In genomic region chr1:39889429-39889828, GRCm38 (mm10) we compare ENCODE assay signal across 26 mouse cellular contexts.
"Had no signal": no experiment of that assay in that cellular context is flagged by ENCODE, and none has a peak within 500 bp of the region (broad histone marks: within the 10 kb centered on the region; RNA-seq: fewer than 3 reads in every experiment).

No protein-coding gene starts in this region.

- H3K36me3 ChIP-seq: heart, embryonic 10.5 days; heart, embryonic 12.5 days; hindbrain, embryonic 10.5 days; hindbrain, embryonic 12.5 days; intestine, embryonic 15.5 days; limb, embryonic 13.5 days; limb, embryonic 15.5 days; liver, embryonic 12.5 days had no signal

- H3K27me3 ChIP-seq: heart, embryonic 12.5 days; hindbrain, embryonic 12.5 days; intestine, embryonic 15.5 days; limb, embryonic 13.5 days; limb, embryonic 15.5 days had no signal

- H3K9ac ChIP-seq: heart, embryonic 12.5 days; hindbrain, embryonic 12.5 days; hindbrain, embryonic 14.5 days; intestine, embryonic 15.5 days; limb, embryonic 13.5 days; limb, embryonic 15.5 days; liver, embryonic 12.5 days had no signal

- DNase-seq: gastrocnemius, adult 2 months; gastrocnemius, postnatal 10 days; gastrocnemius, postnatal 25 days; heart, adult 18-20 months; heart, postnatal 10 days; heart, postnatal 4 days; kidney, adult 18-20 months; kidney, adult 8-10 months; kidney, postnatal 14 days; kidney, postnatal 36 days; layer of hippocampus, adult 9-11 months; layer of hippocampus, postnatal 36 days; left cerebral cortex, postnatal 4 days had no signal

- H3K4me2 ChIP-seq: heart, embryonic 12.5 days; hindbrain, embryonic 12.5 days; hindbrain, embryonic 14.5 days; intestine, embryonic 15.5 days; limb, embryonic 13.5 days; limb, embryonic 15.5 days; liver, embryonic 12.5 days had no signal

- H3K4me1 ChIP-seq: intestine, embryonic 15.5 days; liver, embryonic 12.5 days had no signal

- ATAC-seq: hindbrain, embryonic 16.5 days; inflammation-experienced regulatory T-cells, adult 6 months; intestine, embryonic 15.5 days; intestine, postnatal 0 days; liver, embryonic 12.5 days had no signal

- H3K27ac ChIP-seq: gastrocnemius, adult 2 months; heart, embryonic 10.5 days; hindbrain, embryonic 10.5 days; hindbrain, embryonic 12.5 days; hindbrain, embryonic 14.5 days; intestine, embryonic 15.5 days; kidney, postnatal 0 days; limb, embryonic 13.5 days; limb, embryonic 15.5 days; liver, embryonic 12.5 days had no signal

- H3K9me3 ChIP-seq: heart, embryonic 10.5 days; hindbrain, embryonic 10.5 days; hindbrain, embryonic 12.5 days; intestine, embryonic 15.5 days; limb, embryonic 13.5 days; limb, embryonic 15.5 days; liver, embryonic 12.5 days had no signal

- H3K4me3 ChIP-seq: gastrocnemius, adult 2 months; heart, embryonic 10.5 days; heart, embryonic 12.5 days; hindbrain, embryonic 10.5 days; hindbrain, embryonic 12.5 days; intestine, embryonic 15.5 days; limb, embryonic 13.5 days; limb, embryonic 15.5 days; liver, embryonic 12.5 days had no signal
